In genomic region chr11:120030145-120030901, GRCm38 (mm10) we compare ENCODE assay signal across 9 mouse cellular contexts. TPM values are rescaled to one million over a fixed set of nuclear protein-coding genes. Genes with fewer than 3 reads are reported as not detected.
DNase-seq lines count a peak whose midpoint lies in the region; ATAC-seq and TF ChIP-seq lines count a peak whose summit lies in the region.
"Had no signal": no experiment of that assay in that cellular context is flagged by ENCODE, and none has a peak within 500 bp of the region (broad histone marks: within the 10 kb centered on the region; RNA-seq: fewer than 3 reads in every experiment).

No protein-coding gene starts in this region.

- no peak overlapping the region for H3K4me3 ChIP-seq in hindbrain, embryonic 15.5 days
- H3K4me3 ChIP-seq in liver, postnatal 0 days (ENCODE audit: low read depth, low read length): no peak overlapping the region
- no peak overlapping the region for H3K4me3 ChIP-seq in neural tube, embryonic 15.5 days (replicated peaks)

- no peak for TF ChIP-seq EP300 in liver, postnatal 0 days (IDR thresholded peaks at IDR 0.05; ENCODE audit: low read depth)

- no peak overlapping the region for H3K9ac ChIP-seq in hindbrain, embryonic 15.5 days
- H3K9ac ChIP-seq in liver, postnatal 0 days (replicated peaks): no peak overlapping the region
- H3K9ac ChIP-seq in neural tube, embryonic 15.5 days (replicated peaks): no peak overlapping the region

- no peaks in the 10 kb centered on the region for H3K27me3 ChIP-seq in hindbrain, embryonic 15.5 days
- no peaks in the 10 kb centered on the region for H3K27me3 ChIP-seq in liver, postnatal 0 days (ENCODE audit: insufficient read depth, low read length)
- H3K27me3 ChIP-seq in neural tube, embryonic 15.5 days (replicated peaks): no peaks in the 10 kb centered on the region

- peak; percentile 79 for TF ChIP-seq CTCF in liver, postnatal 0 days (IDR thresholded peaks at IDR 0.05; ENCODE audit: low read depth)

- 33% methylated on average over 10 of the region's 10 CpGs for WGBS in hindbrain, embryonic 15.5 days
- 40% methylated on average over 10 of the region's 10 CpGs for WGBS in liver, postnatal 0 days (ENCODE audit: insufficient replicate concordance)
- WGBS in neural tube, embryonic 15.5 days: 33% methylated on average over 10 of the region's 10 CpGs

- H3K27ac ChIP-seq in hindbrain, embryonic 15.5 days (replicated peaks): no peak overlapping the region
- no peak overlapping the region for H3K27ac ChIP-seq in liver, postnatal 0 days (ENCODE audit: low read depth)
- H3K27ac ChIP-seq in neural tube, embryonic 15.5 days (replicated peaks): no peak overlapping the region

- peaks cover 20% of the 10 kb centered on the region; the same call in 1 of the 2 replicates for H3K4me1 ChIP-seq in hindbrain, embryonic 15.5 days (replicated peaks)
- peaks cover 6% of the 10 kb centered on the region for H3K4me1 ChIP-seq in liver, postnatal 0 days (ENCODE audit: insufficient read depth)
- peaks cover 26% of the 10 kb centered on the region; the same call in 1 of the 2 replicates for H3K4me1 ChIP-seq in neural tube, embryonic 15.5 days

- DNase-seq in adrenal gland, adult (ENCODE audit: inconsistent age in 2 of 2, low spot score in 1 of 2): peak; percentile 58 to 84
- no peak for DNase-seq in adrenal gland, postnatal 4 days (ENCODE audit: low spot score in 2 of 2)
- DNase-seq in NIH3T3 (ENCODE audit: low read depth): peak; percentile 64
- peak; percentile 64 for DNase-seq in embryo, embryonic 9.5 days (ENCODE audit: extremely low spot score)
- peak; percentile 54 for DNase-seq in liver, postnatal 0 days
- DNase-seq in left cerebral cortex, postnatal 36 days (ENCODE audit: low spot score in 2 of 2): no peak

- peak; percentile 40; the same call in 1 of the 2 replicates for ATAC-seq in hindbrain, embryonic 15.5 days (ENCODE audit: low FRiP score, low read depth)
- ATAC-seq in liver, postnatal 0 days: peak; percentile 28; the same call in 1 of the 2 replicates
- ATAC-seq in neural tube, embryonic 15.5 days (ENCODE audit: low FRiP score): peak; percentile 28; the same call in 1 of the 2 replicates

- no peaks in the 10 kb centered on the region for H3K9me3 ChIP-seq in hindbrain, embryonic 15.5 days
- no peaks in the 10 kb centered on the region for H3K9me3 ChIP-seq in liver, postnatal 0 days (ENCODE audit: low read length)
- H3K9me3 ChIP-seq in neural tube, embryonic 15.5 days (replicated peaks): no peaks in the 10 kb centered on the region

- intact Hi-C loops in left cerebral cortex, postnatal 36 days (cut with DNase I): loop anchor here (5.0 kb wide), 1 partner anchor 67 kb away; the partner anchor contains the start of genes Ndufaf8 and Tepsin

- no peaks in the 10 kb centered on the region for H3K36me3 ChIP-seq in hindbrain, embryonic 15.5 days
- no peaks in the 10 kb centered on the region for H3K36me3 ChIP-seq in liver, postnatal 0 days (replicated peaks; ENCODE audit: insufficient read depth, low read length)
- no peaks in the 10 kb centered on the region for H3K36me3 ChIP-seq in neural tube, embryonic 15.5 days

- H3K4me2 ChIP-seq in hindbrain, embryonic 15.5 days: no peak overlapping the region
- H3K4me2 ChIP-seq in liver, postnatal 0 days (ENCODE audit: low read depth, low read length): no peak overlapping the region
- no peak overlapping the region for H3K4me2 ChIP-seq in neural tube, embryonic 15.5 days

RNA-seq across cellular contexts. Expression of gene Aatk, which starts 16.6 kb away (rescaled TPM):
- total RNA-seq in adrenal gland, postnatal 4 days (2021): 10 to 100 TPM; 30.1 to 30.9 TPM
- 45.7 and 47.5 TPM in 2 replicates for polyA plus RNA-seq in hindbrain, embryonic 15.5 days (2015; fragmentation: Nextera tagmentation; extraction: Ambion mirVana)
- polyA plus RNA-seq in liver, postnatal 0 days (2015; fragmentation: Nextera tagmentation; extraction: Ambion mirVana): 0.72 and 0.89 TPM in 2 replicates
- 38.2 and 46.2 TPM in 2 replicates for polyA plus RNA-seq in neural tube, embryonic 15.5 days (2015; fragmentation: Nextera tagmentation; extraction: Ambion mirVana)
- 100 to 1,000 TPM; 206 to 217 TPM for total RNA-seq in left cerebral cortex, postnatal 36 days (2021)
- polyA plus RNA-seq: C2C12 had no signal

RNA-seq across cellular contexts. Expression of gene Cep131, which starts 56.3 kb away (rescaled TPM):
- 100 to 1,000 TPM; 247 to 275 TPM for total RNA-seq in adrenal gland, postnatal 4 days (2021)
- polyA plus RNA-seq in hindbrain, embryonic 15.5 days (2015; fragmentation: Nextera tagmentation; extraction: Ambion mirVana): 31.0 and 32.9 TPM in 2 replicates
- polyA plus RNA-seq in liver, postnatal 0 days (2015; fragmentation: Nextera tagmentation; extraction: Ambion mirVana): 3.1 and 3.9 TPM in 2 replicates
- polyA plus RNA-seq in neural tube, embryonic 15.5 days (2015; fragmentation: Nextera tagmentation; extraction: Ambion mirVana): 26.0 and 27.2 TPM in 2 replicates
- total RNA-seq in left cerebral cortex, postnatal 36 days (2021): 10 to 100 TPM; 32.8 to 34.7 TPM

Comparison
In these comparisons a context has a peak if more than half of its experiments do, and no peak if none do; other contexts are left out.
1. DNase-seq: peak in adrenal gland, adult (2 of 2), NIH3T3 (single experiment), embryo, embryonic 9.5 days (single experiment) and liver, postnatal 0 days (single experiment); none in adrenal gland, postnatal 4 days (0 of 2) and left cerebral cortex, postnatal 36 days (0 of 2).
2. RNA of gene Aatk, which starts 16.6 kb away (polyA plus RNA-seq): 45.7 to 47.5 TPM in hindbrain, embryonic 15.5 days and 38.2 to 46.2 TPM in neural tube, embryonic 15.5 days; 0.72 to 0.89 TPM in liver, postnatal 0 days; every median in the first group is over 10 times any median in the second.
3. Peak in every context shown above with its lines, with median percentiles within 50 percentile points of each other: ATAC-seq.